In the genomic region with DNA sequence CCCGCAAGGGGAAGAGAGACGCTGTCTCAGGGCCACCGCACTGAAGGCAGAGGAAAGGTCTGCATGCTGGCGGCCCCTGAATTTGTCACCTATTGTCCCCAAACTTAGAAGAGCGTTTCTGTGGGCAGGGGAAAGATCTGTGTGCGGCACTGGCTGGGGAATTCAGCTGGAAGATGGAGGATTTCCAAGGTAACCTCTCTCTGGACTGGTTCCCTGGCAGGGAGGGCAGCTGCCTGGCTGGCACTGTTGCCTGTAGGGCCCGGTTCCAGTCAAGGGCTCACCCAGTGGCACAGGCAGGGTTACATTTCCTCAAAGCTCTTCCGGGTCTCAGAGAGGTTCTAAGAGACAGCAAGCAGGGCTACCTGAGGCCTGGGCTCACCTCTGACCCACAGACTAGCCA, we compare ENCODE assay signal across 13 mouse cellular contexts.
A peak's percentile ranks its signal among the peaks of the same experiment; 100 is the strongest.
DNase-seq lines count a peak whose midpoint lies in the region; ATAC-seq and TF ChIP-seq lines count a peak whose summit lies in the region.
"Had no signal": no experiment of that assay in that cellular context is flagged by ENCODE, and none has a peak within 500 bp of the region (broad histone marks: within the 10 kb centered on the region; RNA-seq: fewer than 3 reads in every experiment).

No protein-coding gene starts in this region.

- no peaks in the 10 kb centered on the region for H3K27me3 ChIP-seq in forebrain, embryonic 14.5 days (replicated peaks; ENCODE audit: control insufficient read depth, insufficient read depth, low read length)
- 0 out of 2 replicates have a peak, but pooled peaks cover 2% of the 10 kb centered on the region for H3K27me3 ChIP-seq in forebrain, embryonic 12.5 days
- H3K27me3 ChIP-seq in liver, adult 2 months (ENCODE audit: control insufficient read depth, insufficient read depth, low read length), result no peaks in the 10 kb centered on the region
- H3K27me3 ChIP-seq in cerebellum, adult 2 months (ENCODE audit: control insufficient read depth, insufficient read depth, low read length), result no peaks in the 10 kb centered on the region; the same call in 1 of the 2 replicates
- H3K27me3 ChIP-seq: Patski had no signal

- H3K4me1 ChIP-seq in forebrain, embryonic 14.5 days (ENCODE audit: control insufficient read depth, insufficient read depth, low read length), result no peaks in the 10 kb centered on the region
- no peaks in the 10 kb centered on the region for H3K4me1 ChIP-seq in forebrain, embryonic 12.5 days
- H3K4me1 ChIP-seq in liver, adult 2 months (ENCODE audit: control insufficient read depth, insufficient read depth, low read length), result no peaks in the 10 kb centered on the region
- peaks cover 3% of the 10 kb centered on the region for H3K4me1 ChIP-seq in cerebellum, adult 2 months (ENCODE audit: control insufficient read depth, insufficient read depth, low read length)
- H3K4me1 ChIP-seq in lung, adult 2 months (ENCODE audit: control insufficient read depth, insufficient read depth, low read length), result no peaks in the 10 kb centered on the region

- no peaks in the 10 kb centered on the region for H3K36me3 ChIP-seq in forebrain, embryonic 14.5 days (ENCODE audit: control insufficient read depth, insufficient read depth, low read length)
- no peaks in the 10 kb centered on the region for H3K36me3 ChIP-seq in forebrain, embryonic 12.5 days (replicated peaks)
- no peaks in the 10 kb centered on the region for H3K36me3 ChIP-seq in liver, adult 2 months (ENCODE audit: control insufficient read depth, insufficient read depth, low read length)
- H3K36me3 ChIP-seq: limb, embryonic 13.5 days had no signal

- TF ChIP-seq CTCF in liver, adult 2 months (IDR thresholded peaks at IDR 0.05; ENCODE audit: low read depth, low read length), result no peak
- no peak for TF ChIP-seq CTCF in cerebellum, adult 2 months (IDR thresholded peaks at IDR 0.05; ENCODE audit: borderline replicate concordance, insufficient read depth, low read depth, low read length)
- TF ChIP-seq CTCF in lung, adult 2 months (IDR thresholded peaks at IDR 0.05; ENCODE audit: insufficient read depth, low read length), result no peak

- no peak overlapping the region for H3K4me2 ChIP-seq in forebrain, embryonic 14.5 days (ENCODE audit: low read length)
- H3K4me2 ChIP-seq in forebrain, embryonic 12.5 days, result no peak overlapping the region
- H3K4me2 ChIP-seq: limb, embryonic 13.5 days had no signal

- H3K9ac ChIP-seq in forebrain, embryonic 14.5 days (ENCODE audit: low read length), result no peak overlapping the region
- no peak overlapping the region for H3K9ac ChIP-seq in forebrain, embryonic 12.5 days
- H3K9ac ChIP-seq in liver, adult 2 months (ENCODE audit: low read depth, low read length), result no peak overlapping the region
- H3K9ac ChIP-seq: limb, embryonic 13.5 days had no signal

- WGBS in forebrain, embryonic 14.5 days, result 70% methylated on average over 8 of the region's 8 CpGs
- WGBS in forebrain, embryonic 12.5 days, result 85% methylated on average over 8 of the region's 8 CpGs
- 60% methylated on average over 8 of the region's 8 CpGs for WGBS in liver, adult 2 months
- 20% methylated on average over 8 of the region's 8 CpGs for WGBS in cerebellum, adult 2 months
- 80% methylated on average over 8 of the region's 8 CpGs for WGBS in lung, adult 2 months

- H3K9me3 ChIP-seq in forebrain, embryonic 14.5 days (replicated peaks; ENCODE audit: control insufficient read depth, low read length), result no peaks in the 10 kb centered on the region
- peaks cover 4% of the 10 kb centered on the region; the same call in 1 of the 2 replicates for H3K9me3 ChIP-seq in forebrain, embryonic 12.5 days
- H3K9me3 ChIP-seq: limb, embryonic 13.5 days had no signal

- H3K4me3 ChIP-seq in forebrain, embryonic 14.5 days (ENCODE audit: low read depth, low read length), result no peak overlapping the region
- no peak overlapping the region for H3K4me3 ChIP-seq in forebrain, embryonic 12.5 days (replicated peaks)
- no peak overlapping the region for H3K4me3 ChIP-seq in liver, adult 2 months (ENCODE audit: insufficient read depth, low read depth, low read length)
- H3K4me3 ChIP-seq in cerebellum, adult 2 months (replicated peaks; ENCODE audit: insufficient read depth, low read depth, low read length), result no peak overlapping the region
- H3K4me3 ChIP-seq in lung, adult 2 months (replicated peaks; ENCODE audit: extremely low read depth, low read depth, low read length), result no peak overlapping the region
- H3K4me3 ChIP-seq: limb, embryonic 13.5 days had no signal

- TF ChIP-seq POLR2A in liver, adult 2 months (IDR thresholded peaks at IDR 0.05; ENCODE audit: extremely low read depth, insufficient read depth, low read length), result no peak
- no peak for TF ChIP-seq POLR2A in cerebellum, adult 2 months (IDR thresholded peaks at IDR 0.05; ENCODE audit: borderline replicate concordance, insufficient read depth, low read length)
- TF ChIP-seq POLR2A in lung, adult 2 months (IDR thresholded peaks at IDR 0.05; ENCODE audit: borderline replicate concordance, extremely low read depth, low read depth, low read length), result no peak

- intact Hi-C loops in gastrocnemius, postnatal 36 days (cut with DNase I), result loop anchor here (10.0 kb wide), 2 partner anchors 248 to 628 kb away; partner anchors contain the start of gene Rybp

- ATAC-seq in forebrain, embryonic 14.5 days, result 0 out of 2 replicates have a peak, but pooled peaks have one; percentile 37
- no peak for ATAC-seq in forebrain, embryonic 12.5 days (ENCODE audit: low FRiP score)
- ATAC-seq: Patski had no signal

- H3K79me2 ChIP-seq in liver, adult 2 months (ENCODE audit: control insufficient read depth, insufficient read depth, low read length), result no peaks in the 10 kb centered on the region

- peak; percentile 42 for DNase-seq in forebrain, embryonic 14.5 days (ENCODE audit: low spot score)
- DNase-seq in liver, adult 2 months (ENCODE audit: extremely low read depth, low read depth, low spot score), result peak; percentile 41
- no peak for DNase-seq in liver
- DNase-seq in cerebellum, adult 2 months, result peak; percentile 55 to 65
- DNase-seq in gastrocnemius, postnatal 36 days, result peak; percentile 27 to 32
- DNase-seq in right cerebral cortex, postnatal 4 days, result no peak
- DNase-seq in lung, adult 2 months, result no peak
- DNase-seq: kidney, adult 18-20 months; lung, postnatal 10 days; thymus, postnatal 4 days had no signal

- H3K27ac ChIP-seq in forebrain, embryonic 14.5 days (ENCODE audit: low read depth, low read length), result no peak overlapping the region
- no peak overlapping the region for H3K27ac ChIP-seq in forebrain, embryonic 12.5 days
- H3K27ac ChIP-seq in liver, adult 2 months (replicated peaks; ENCODE audit: insufficient read depth, low read depth, low read length), result no peak overlapping the region
- no peak overlapping the region for H3K27ac ChIP-seq in cerebellum, adult 2 months (ENCODE audit: insufficient read depth, low read length)
- H3K27ac ChIP-seq: limb, embryonic 13.5 days had no signal

Comparison
In these comparisons a context has a peak if more than half of its experiments do, and no peak if none do; other contexts are left out.
1. DNase-seq: peak in forebrain, embryonic 14.5 days (single experiment), liver, adult 2 months (single experiment), cerebellum, adult 2 months (2 of 2) and gastrocnemius, postnatal 36 days (2 of 2); none in liver (single experiment), right cerebral cortex, postnatal 4 days (single experiment) and lung, adult 2 months (single experiment).